Mouse (Mus musculus) lung, embryonic 16.5 days (tissue): ENCODE measurements around the gene Amz2. TPM values are rescaled to one million over a fixed set of nuclear protein-coding genes. Genes with fewer than 3 reads are reported as not detected.

Experiments
- ATAC-seq: fragments of 200-750 bp; cut with Nextera tagmentation; 2 replicates; pipeline ENCODE4 v1.8.0; 2017; ENCODE audit warnings: low read depth, mild to moderate bottlenecking, moderate library complexity
- H3K27ac ChIP-seq: fragments of 300-500 bp; sonication (generic); 2 replicates; pipeline ENCODE4 v1.5.1; 2014; ENCODE audit warnings: mild to moderate bottlenecking, control low read depth, low read length
- H3K27me3 ChIP-seq: fragments of 300-500 bp; sonication (generic); 2 replicates; pipeline ENCODE4 v1.6.1; 2014; ENCODE audit warnings: low read depth, low read length, mixed read lengths; ENCODE audit not compliant: control insufficient read depth, insufficient read depth
- H3K36me3 ChIP-seq: fragments of 300-500 bp; sonication (generic); 2 replicates; pipeline ENCODE4 v1.6.1; 2014; ENCODE audit warnings: low read length; ENCODE audit not compliant: control insufficient read depth, insufficient read depth
- H3K4me1 ChIP-seq: fragments of 300-500 bp; sonication (generic); replicated peaks from 2 replicates; pipeline ENCODE4 v1.6.1; 2014; ENCODE audit warnings: low read length, mixed read lengths; ENCODE audit not compliant: control insufficient read depth, insufficient read depth
- H3K4me2 ChIP-seq: fragments of 300-500 bp; sonication (generic); 2 replicates; pipeline ENCODE4 v1.6.1; 2014; ENCODE audit warnings: low read depth, low read length, control low read depth
- H3K4me3 ChIP-seq: fragments of 300-500 bp; sonication (generic); 2 replicates; pipeline ENCODE4 v1.5.1; 2014; ENCODE audit warnings: mild to moderate bottlenecking, low read length, control low read depth
- H3K9ac ChIP-seq: fragments of 300-500 bp; sonication (generic); 2 replicates; pipeline ENCODE4 v1.6.1; 2014; ENCODE audit warnings: low read length, control low read depth
- H3K9me3 ChIP-seq: fragments of 300-500 bp; sonication (generic); 2 replicates; pipeline ENCODE4 v1.6.1; 2016; ENCODE audit warnings: low read length; ENCODE audit not compliant: control insufficient read depth
- WGBS: fragments of 180-500 bp; shearing (Covaris S2); extraction: QIAGEN DNeasy Blood & Tissue Kit; methylation state at CpG from one replicate; pipeline ENCODE4 v1.1.7; 2014; 5-methylcytosine and 5-hydroxymethylcytosine counted together
- polyA plus RNA-seq: library from polyadenylated mRNA; unstranded; fragments of >200 nt; fragmentation: Nextera tagmentation; extraction: Ambion mirVana; gene quantifications from 2 replicates; pipeline ENCODE4 v1.2.1, GENCODE M21; 2015

Amz2 gene
- polyA plus RNA-seq, 1 experiment from 2014 or later, result 40.4 TPM

DNA sequence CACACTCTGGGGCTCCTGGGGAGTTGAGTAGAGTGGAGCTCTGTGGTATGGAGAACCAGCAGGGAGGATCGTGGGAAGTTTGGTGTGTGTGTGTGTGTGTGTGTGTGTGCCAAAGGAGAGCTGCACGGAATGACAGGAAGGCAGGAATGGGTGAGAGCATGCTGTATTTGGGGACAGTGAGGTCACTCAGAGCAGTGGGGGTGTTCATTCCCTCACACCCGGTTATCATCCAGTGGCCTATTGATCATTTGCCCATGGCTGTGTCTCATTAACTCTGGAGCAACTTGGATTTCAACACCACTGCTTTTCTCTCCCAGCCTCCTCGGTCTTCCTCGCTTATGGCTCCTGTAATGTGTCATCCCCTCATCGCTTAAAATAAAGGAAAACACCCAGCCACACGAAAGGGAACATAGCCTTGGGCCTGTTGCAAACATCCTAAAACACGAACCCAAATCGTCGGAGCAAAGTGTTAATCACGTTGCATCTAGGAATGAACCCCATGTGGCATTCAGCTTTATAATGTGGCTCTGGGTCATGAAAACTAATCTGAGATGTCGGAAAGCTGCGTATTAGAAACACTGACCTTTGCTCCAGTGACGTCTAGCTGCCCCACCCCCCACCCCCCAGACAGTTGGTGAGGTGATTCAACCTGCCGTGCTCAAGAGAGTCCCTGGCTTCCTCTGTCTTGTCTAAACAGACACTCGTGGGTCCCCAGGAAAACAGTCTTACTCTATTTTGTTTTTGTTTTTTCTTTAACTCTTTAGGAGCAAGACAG is 52.0 kb downstream of the Amz2 start:
- no peak overlapping the region for H3K4me3 ChIP-seq
- H3K27ac ChIP-seq, result no peak overlapping the region
- no peaks in the 10 kb centered on the region for H3K36me3 ChIP-seq
- H3K4me2 ChIP-seq, result no peak overlapping the region
- no peak overlapping the region for H3K9ac ChIP-seq
- no peaks in the 10 kb centered on the region for H3K9me3 ChIP-seq
- H3K4me1 ChIP-seq, result peaks cover 4% of the 10 kb centered on the region; the same call in 1 of the 2 replicates
- peaks cover 4% of the 10 kb centered on the region; the same call in 1 of the 2 replicates for H3K27me3 ChIP-seq
- WGBS, result 41% methylated on average over 16 of the region's 16 CpGs
- ATAC-seq, result no peak

DNA sequence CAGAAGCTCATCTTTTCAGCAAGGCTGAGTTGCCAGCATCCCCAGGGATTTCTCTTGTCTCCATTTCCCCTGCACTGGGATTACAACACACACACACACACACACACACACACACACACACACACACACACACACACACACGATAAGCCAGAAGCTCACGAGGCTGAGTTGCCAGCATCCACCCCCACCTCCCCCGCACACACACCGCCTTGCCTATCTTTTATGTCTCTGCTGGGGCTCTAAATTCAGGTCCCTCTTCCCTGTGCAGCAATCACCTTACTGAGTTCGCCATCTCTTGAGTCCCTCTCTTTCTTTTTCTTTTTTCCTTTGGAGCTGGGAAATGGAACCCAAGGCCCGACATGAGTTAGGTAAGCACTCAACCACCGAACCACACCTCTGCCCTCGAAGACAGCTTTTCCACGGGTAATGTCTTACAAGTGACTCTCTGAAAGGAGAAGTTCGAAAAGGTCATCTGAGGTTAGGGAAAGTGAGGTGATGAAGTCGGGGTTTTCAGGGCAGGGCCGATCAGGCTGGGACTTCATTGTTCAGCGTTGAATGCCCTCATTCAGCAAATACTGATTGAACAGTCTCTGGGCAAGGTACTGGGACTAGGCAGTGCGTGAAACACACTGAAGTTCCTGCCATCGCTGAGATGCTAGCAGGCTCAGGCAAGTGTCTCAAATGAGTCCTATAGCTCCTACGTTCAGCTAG is 54.0 kb downstream of the Amz2 start:
- H3K27ac ChIP-seq, result no peak overlapping the region
- H3K4me1 ChIP-seq, result no peaks in the 10 kb centered on the region
- H3K9ac ChIP-seq, result no peak overlapping the region
- 66% methylated on average over 16 of the region's 16 CpGs for WGBS
- H3K4me3 ChIP-seq, result no peak overlapping the region
- H3K4me2 ChIP-seq, result no peak overlapping the region
- H3K27me3 ChIP-seq, result peaks cover under 1% of the 10 kb centered on the region; the same call in 1 of the 2 replicates
- H3K9me3 ChIP-seq, result no peaks in the 10 kb centered on the region
- H3K36me3 ChIP-seq, result no peaks in the 10 kb centered on the region
- no peak for ATAC-seq

DNA sequence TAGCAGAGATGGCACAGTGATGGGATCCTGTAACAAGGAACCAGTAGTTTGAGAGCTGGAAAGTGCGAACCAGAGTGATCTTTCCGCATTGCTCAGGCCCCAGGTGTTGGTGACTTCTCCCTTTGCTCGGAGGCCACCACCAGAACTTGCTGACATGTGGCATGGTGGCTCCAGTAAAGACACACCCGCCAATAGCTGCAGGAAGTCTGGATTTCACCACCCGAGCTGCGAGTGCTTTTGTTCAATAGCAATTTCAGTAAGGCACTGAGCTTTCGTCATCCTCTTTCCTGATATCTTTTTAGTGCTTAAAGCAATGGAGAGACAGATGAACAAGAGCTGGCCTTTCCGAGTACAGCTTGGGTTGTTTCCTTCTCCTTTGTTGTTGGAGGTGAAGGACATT is 54.7 kb downstream of the Amz2 start:
- H3K9me3 ChIP-seq, result no peaks in the 10 kb centered on the region

DNA sequence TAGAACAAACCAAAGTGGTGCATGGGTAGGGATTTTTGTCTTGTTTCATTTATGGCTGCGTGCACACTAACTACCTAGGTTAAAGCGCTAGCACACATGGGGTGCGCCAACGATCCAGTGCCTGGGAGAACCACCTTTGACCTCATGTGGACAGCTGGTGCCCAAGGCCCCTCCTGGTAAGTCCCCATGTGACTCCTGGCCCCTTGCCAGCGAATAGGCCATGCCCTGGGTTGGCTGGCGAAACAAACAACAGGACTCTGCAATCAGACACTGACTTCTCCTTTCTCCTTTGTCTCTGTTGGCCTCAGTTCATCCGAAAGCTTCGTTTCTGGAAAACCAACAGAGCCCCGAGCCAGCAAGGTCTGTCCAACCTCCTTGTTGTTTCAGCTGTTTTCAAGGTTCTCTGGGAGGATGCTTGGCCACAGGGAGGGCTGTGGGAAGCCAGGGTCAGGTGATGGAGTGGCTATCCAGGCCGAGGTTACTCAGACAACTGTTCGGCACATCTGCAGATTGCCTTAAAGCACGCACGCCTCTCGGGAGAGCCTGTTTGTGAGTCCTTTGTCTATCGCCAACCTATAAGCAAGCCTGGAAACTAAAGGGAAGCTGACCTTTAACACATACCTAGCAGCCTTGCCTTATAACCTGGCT is 59.8 kb downstream of the Amz2 start:
- Histone ChIP-seq H3K4me2 (no peak overlapping the region), H3K36me3 (no peaks in the 10 kb centered on the region), H3K27ac (no peak overlapping the region), H3K9me3 (no peaks in the 10 kb centered on the region), H3K9ac (no peak overlapping the region), H3K4me3 (no peak overlapping the region), H3K4me1 (no peaks in the 10 kb centered on the region), H3K27me3 (no peaks in the 10 kb centered on the region)
- ATAC-seq, result no peak
- WGBS, result 84% methylated on average over 15 of the region's 15 CpGs

More for the DNA sequence above, 54.7 kb downstream of the Amz2 start:
- ATAC-seq, result no peak
- Histone ChIP-seq H3K27me3 (no peaks in the 10 kb centered on the region), H3K9ac (no peak overlapping the region), H3K4me3 (no peak overlapping the region), H3K4me2 (no peak overlapping the region), H3K36me3 (no peaks in the 10 kb centered on the region), H3K27ac (no peak overlapping the region), H3K4me1 (no peaks in the 10 kb centered on the region)
- 78% methylated on average over 8 of the region's 8 CpGs for WGBS

DNA sequence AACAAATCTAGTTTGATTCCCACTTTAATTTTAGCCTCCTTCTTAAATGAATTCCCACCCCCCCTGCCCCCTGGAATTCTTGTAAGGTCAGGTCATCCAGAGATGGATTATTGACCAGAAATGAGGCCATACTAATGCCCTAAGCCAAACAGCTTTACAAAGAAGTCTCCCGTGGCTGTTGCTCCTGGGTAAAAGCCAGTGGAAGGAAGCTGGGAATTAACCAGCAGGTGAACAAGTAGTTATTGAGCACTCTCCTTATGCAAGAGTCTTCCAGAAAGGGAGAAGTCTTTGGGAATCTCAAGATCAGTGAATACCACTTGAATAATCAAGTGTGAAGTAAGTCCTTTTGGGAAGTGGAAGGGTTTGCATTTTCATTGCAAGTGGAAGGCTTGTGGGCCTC is 61.4 kb downstream of the Amz2 start:
- no peaks in the 10 kb centered on the region for H3K27me3 ChIP-seq
- H3K27ac ChIP-seq, result no peak overlapping the region
- H3K36me3 ChIP-seq, result no peaks in the 10 kb centered on the region
- 50% methylated on average over 1 of the region's 1 CpGs for whole genome bisulfite sequencing
- no peak for ATAC-seq
- no peaks in the 10 kb centered on the region for H3K9me3 ChIP-seq
- no peak overlapping the region for H3K4me3 ChIP-seq
- H3K4me1 ChIP-seq, result no peaks in the 10 kb centered on the region
- no peak overlapping the region for H3K9ac ChIP-seq
- H3K4me2 ChIP-seq, result no peak overlapping the region

DNA sequence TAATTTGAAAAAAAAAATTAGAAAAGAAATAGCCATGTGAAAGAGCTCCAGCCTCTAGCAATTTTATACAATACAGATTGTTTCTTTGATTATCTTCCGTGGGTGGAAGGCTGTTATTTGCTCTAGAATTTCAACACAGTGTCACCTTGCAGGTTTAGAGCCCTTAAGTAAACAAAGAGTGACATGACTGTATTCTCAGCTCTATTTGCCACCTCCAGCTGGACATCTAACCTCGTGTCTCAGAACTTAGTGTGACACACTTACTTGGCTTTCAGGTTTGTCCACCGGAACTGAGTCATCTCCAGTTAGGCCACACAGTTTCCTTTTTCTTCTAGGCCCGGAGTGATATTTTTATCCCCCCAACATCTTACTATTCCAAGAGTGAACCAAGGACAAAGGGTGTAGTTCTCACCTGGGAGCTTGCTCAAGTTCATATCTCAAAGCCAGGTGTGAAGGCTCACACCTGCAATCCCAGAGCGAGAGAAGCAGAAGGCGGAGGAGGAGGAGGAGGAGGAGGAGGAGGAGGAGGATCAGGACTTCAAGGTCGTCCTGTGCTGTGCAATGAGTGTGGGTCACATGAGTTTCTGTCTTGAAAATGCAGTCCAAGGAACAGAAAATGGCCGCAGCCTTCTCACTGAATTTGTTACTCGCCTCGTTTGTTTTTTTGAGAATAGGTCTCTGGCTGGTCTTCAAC is 62.4 kb downstream of the Amz2 start:
- Histone ChIP-seq H3K27me3 (no peaks in the 10 kb centered on the region), H3K4me1 (no peaks in the 10 kb centered on the region), H3K27ac (no peak overlapping the region), H3K9me3 (no peaks in the 10 kb centered on the region), H3K9ac (no peak overlapping the region), H3K4me2 (no peak overlapping the region), H3K36me3 (no peaks in the 10 kb centered on the region), H3K4me3 (no peak overlapping the region)
- no peak for ATAC-seq
- WGBS, result 58% methylated on average over 10 of the region's 10 CpGs

DNA sequence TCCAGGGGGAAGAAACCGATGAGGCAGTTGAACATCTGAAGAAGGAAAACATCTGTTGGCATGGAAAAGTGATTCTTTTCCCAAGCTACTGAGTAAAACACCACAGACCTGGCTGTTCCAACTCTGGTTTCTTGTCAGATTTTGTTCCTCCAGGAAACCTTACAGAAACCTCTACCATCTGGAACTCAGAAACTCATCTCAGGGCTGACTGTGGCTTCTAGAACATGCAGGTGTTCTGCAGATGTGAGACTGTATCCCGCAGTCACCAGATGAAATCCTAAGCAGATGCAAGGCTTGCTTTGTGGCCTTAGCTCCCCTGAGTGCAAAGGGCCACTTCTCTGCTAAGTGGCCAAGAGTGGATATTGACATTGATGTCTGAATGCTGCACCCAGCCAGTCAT is 64.0 kb downstream of the Amz2 start:
- Histone ChIP-seq H3K4me1 (no peaks in the 10 kb centered on the region), H3K4me3 (no peak overlapping the region), H3K36me3 (no peaks in the 10 kb centered on the region), H3K27ac (no peak overlapping the region), H3K9ac (no peak overlapping the region), H3K4me2 (no peak overlapping the region), H3K9me3 (no peaks in the 10 kb centered on the region), H3K27me3 (no peaks in the 10 kb centered on the region)
- ATAC-seq, result no peak
- WGBS, result 66% methylated on average over 2 of the region's 2 CpGs

DNA sequence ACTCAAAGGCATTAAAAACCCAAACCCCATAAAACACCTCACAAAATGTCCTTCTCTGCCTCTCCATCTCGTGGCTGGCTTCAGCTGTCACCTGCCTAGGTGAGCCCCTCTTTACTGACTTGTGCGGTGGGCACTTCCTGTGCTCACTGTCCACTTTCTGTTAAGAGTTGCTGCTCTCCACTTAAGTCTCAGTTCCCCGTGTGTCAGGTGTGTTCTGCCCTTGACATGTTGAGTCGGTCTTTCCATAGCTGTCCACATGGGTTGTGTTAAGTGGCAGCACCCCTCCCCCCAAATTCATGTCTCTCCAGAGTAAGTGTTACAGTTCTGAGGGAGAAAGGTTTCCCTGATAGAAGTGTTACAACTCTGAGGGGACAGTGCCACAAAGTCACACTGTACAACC is 66.1 kb downstream of the Amz2 start:
- WGBS, result 73% methylated on average over 4 of the region's 4 CpGs
- ATAC-seq, result no peak
- H3K9ac ChIP-seq, result no peak overlapping the region
- H3K4me2 ChIP-seq, result no peak overlapping the region
- H3K4me3 ChIP-seq, result no peak overlapping the region
- no peaks in the 10 kb centered on the region for H3K9me3 ChIP-seq
- H3K36me3 ChIP-seq, result no peaks in the 10 kb centered on the region
- no peak overlapping the region for H3K27ac ChIP-seq
- peaks cover 14% of the 10 kb centered on the region for H3K4me1 ChIP-seq
- no peaks in the 10 kb centered on the region for H3K27me3 ChIP-seq
